Mouse (Mus musculus) myocyte (in vitro differentiated cells): Measurements from ENCODE around the gene Uqcr11.

Experiments
- CEBPB ChIP-seq: IDR thresholded peaks from 2 replicates; pipeline ENCODE4 v1.6.1; 2011; ENCODE audit warnings: mild to moderate bottlenecking, moderate library complexity; ENCODE audit not compliant: poor library complexity, insufficient read depth, severe bottlenecking
- E2F4 ChIP-seq: IDR thresholded peaks from one replicate; pipeline ENCODE4 v1.6.1; 2011; ENCODE audit warnings: mild to moderate bottlenecking, control low read depth, moderate library complexity; ENCODE audit not compliant: insufficient read depth
- MAX ChIP-seq: IDR thresholded peaks from one replicate; pipeline ENCODE4 v1.6.1; 2011; ENCODE audit warnings: low read depth, mild to moderate bottlenecking, control low read depth
- MYOD1 ChIP-seq, 3 experiments: IDR thresholded peaks; one replicate each; pipeline ENCODE4 v1.6.1; 2011; ENCODE audit warnings: control low read depth in 2 of 3, low read depth in 2 of 3, mild to moderate bottlenecking in 2 of 3, moderate library complexity in 1 of 3; ENCODE audit not compliant: insufficient read length in 2 of 3, control insufficient read depth in 1 of 3
- MYOG ChIP-seq, 3 experiments: IDR thresholded peaks; one replicate each; pipeline ENCODE4 v1.6.1; 2011; ENCODE audit warnings: control low read depth in 2 of 3, low read depth in 2 of 3, mild to moderate bottlenecking in 2 of 3; ENCODE audit not compliant: insufficient read length in 2 of 3, control insufficient read depth in 1 of 3, insufficient read depth in 1 of 3
- POLR2A ChIP-seq: IDR thresholded peaks from one replicate; pipeline ENCODE4 v1.6.1; 2011; ENCODE audit warnings: low read depth, mild to moderate bottlenecking, control low read depth, moderate library complexity; ENCODE audit not compliant: insufficient read length
- POLR2AphosphoS2 ChIP-seq: IDR thresholded peaks from one replicate; pipeline ENCODE4 v1.6.1; 2011; ENCODE audit warnings: low read depth, control low read depth; ENCODE audit not compliant: insufficient read length
- SRF ChIP-seq: IDR thresholded peaks from one replicate; pipeline ENCODE4 v1.6.1; 2011; ENCODE audit warnings: low read depth; ENCODE audit not compliant: control insufficient read depth, insufficient read length
- TCF12 ChIP-seq: IDR thresholded peaks from one replicate; pipeline ENCODE4 v1.6.1; 2011; ENCODE audit warnings: mild to moderate bottlenecking, control low read depth; ENCODE audit not compliant: poor library complexity, insufficient read depth, severe bottlenecking
- TCF3 ChIP-seq: IDR thresholded peaks from one replicate; pipeline ENCODE4 v1.6.1; 2011; ENCODE audit warnings: low read depth, control low read depth; ENCODE audit not compliant: insufficient read length
- USF1 ChIP-seq: IDR thresholded peaks from one replicate; pipeline ENCODE4 v1.6.1; 2011; ENCODE audit warnings: low read depth, mild to moderate bottlenecking, control low read depth, moderate library complexity

GRCm38 (mm10) chr10:80406684-80407501 is at the start of gene Uqcr11:
- peak; percentile 70 for TF ChIP-seq POLR2A
- TF ChIP-seq MYOD1 (IDR thresholded peaks at IDR 0.05; ENCODE audit: control insufficient read depth in 1 of 3, insufficient read length in 2 of 3, low read depth in 2 of 3) = no peak
- TF ChIP-seq MAX = no peak
- no peak for TF ChIP-seq E2F4
- TF ChIP-seq CEBPB = no peak
- TF ChIP-seq SRF = no peak
- no peak for TF ChIP-seq USF1
- no peak for TF ChIP-seq TCF12
- TF ChIP-seq TCF3 = no peak
- no peak for TF ChIP-seq POLR2AphosphoS2
- TF ChIP-seq MYOG (IDR thresholded peaks at IDR 0.05; ENCODE audit: control insufficient read depth in 1 of 3, insufficient read depth in 1 of 3, insufficient read length in 2 of 3, low read depth in 2 of 3) = no peak
